Mouse (Mus musculus) kidney, adult 2 months (tissue): ENCODE data around the gene Ephx3.
"Not testable (repeated sequence)": the region's sequence is repeated elsewhere in the genome, so short reads cannot be mapped to it uniquely, and the experiment has no call there.

ENCODE experiments used
- CTCF ChIP-seq: fragments of 200-500 bp; conservative IDR thresholded peaks from 2 replicates; pipeline ENCODE4 v1.5.1; 2011; ENCODE audit warnings: low read depth, mild to moderate bottlenecking, control low read depth, low read length, moderate library complexity, mixed read lengths; ENCODE audit not compliant: insufficient read depth, insufficient read length
- POLR2A ChIP-seq: fragments of 200-500 bp; IDR thresholded peaks from one replicate; pipeline ENCODE4 v1.6.1; 2011; ENCODE audit warnings: low read depth, low read length, control low read depth

DNA sequence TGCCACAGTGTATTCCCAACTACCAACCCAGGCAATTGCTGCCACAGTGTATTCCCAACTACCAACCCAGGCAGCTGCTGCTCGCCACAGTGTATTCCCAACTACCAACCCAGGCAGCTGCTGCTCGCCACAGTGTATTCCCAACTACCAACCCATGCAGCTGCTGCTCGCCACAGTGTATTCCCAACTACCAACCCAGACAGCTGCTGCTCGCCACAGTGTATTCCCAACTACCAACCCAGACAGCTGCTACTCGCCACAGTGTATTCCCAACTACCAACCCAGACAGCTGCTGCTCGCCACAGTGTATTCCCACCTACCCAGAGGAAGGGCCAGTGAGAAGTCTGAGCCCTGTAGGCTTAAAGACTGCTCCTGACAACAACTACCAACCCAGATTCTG is 22.2 kb upstream of the Ephx3 start:
- TF ChIP-seq POLR2A, CTCF: not testable (repeated sequence)
